Mouse (Mus musculus): ENCODE results near the gene Eif3c. TPM values are rescaled to one million over a fixed set of nuclear protein-coding genes. Genes with fewer than 3 reads are reported as not detected.

The Eif3c gene
- 108 and 149 TPM in 2 replicates for polyA plus RNA-seq (2012; rRNA removed)

- peak; percentile 97 for DNase-seq (ENCODE audit: low read depth)
- TF ChIP-seq CTCF (IDR thresholded peaks at IDR 0.05; ENCODE audit: borderline replicate concordance, extremely low read depth, insufficient read depth, insufficient read length) (no peak), POLR2A (IDR thresholded peaks at IDR 0.05; ENCODE audit: borderline replicate concordance, extremely low read depth, insufficient read depth, insufficient read length, poor library complexity, severe bottlenecking) (peak; percentile 26; the same call in 1 of the 2 replicates)
Observed at GRCm38 (mm10) chr7:126566094-126566765, at the start of gene Eif3c. Eif3c (minus strand) TSS chr7:126566411.

DNA sequence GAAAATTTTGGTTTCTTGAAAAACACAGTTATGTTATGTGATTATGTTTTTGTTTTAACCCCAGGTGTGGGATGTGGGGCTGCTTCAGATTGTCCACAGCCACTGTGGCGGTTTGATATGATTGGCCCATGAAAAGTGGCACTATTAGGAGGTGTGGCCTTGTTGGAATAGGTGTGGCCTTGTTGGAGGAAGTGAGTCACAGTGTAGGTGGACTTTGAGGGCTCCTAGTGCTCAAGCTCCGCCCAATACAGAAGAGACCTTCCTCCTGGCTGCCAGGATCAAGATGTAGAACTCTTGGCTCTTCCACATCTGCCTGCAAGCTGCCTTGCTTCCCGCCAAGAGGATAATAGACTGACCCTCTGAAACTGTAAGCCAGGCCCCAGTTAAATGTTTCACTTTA is 46.5 kb upstream of the Eif3c start:
- TF ChIP-seq POLR2A (IDR thresholded peaks at IDR 0.05; ENCODE audit: borderline replicate concordance, extremely low read depth, insufficient read depth, insufficient read length, poor library complexity, severe bottlenecking) (no peak), CTCF (IDR thresholded peaks at IDR 0.05; ENCODE audit: borderline replicate concordance, extremely low read depth, insufficient read depth, insufficient read length) (no peak)
- DNase-seq (ENCODE audit: low read depth) = no peak

DNA sequence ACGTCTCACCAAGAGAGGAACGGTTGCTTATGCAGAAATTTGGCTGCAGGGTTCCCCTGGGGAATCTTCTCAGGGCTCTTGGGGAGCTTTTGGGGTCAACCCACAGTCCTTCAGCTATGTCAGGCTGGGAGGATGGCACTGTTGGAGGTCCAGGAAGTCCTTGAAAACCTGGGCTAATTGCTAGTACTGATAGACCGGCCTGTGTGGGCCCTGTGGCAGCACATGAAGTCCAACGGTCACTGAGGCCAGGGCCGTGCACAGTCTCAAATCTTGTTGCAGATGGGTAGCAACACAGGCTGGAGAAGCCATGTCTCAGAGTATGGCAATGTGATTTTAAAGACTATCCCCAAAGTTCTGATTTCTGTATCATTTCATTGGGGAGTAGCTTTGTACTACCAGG is 41.6 kb upstream of the Eif3c start:
- TF ChIP-seq POLR2A (IDR thresholded peaks at IDR 0.05; ENCODE audit: borderline replicate concordance, extremely low read depth, insufficient read depth, insufficient read length, poor library complexity, severe bottlenecking) = no peak
- TF ChIP-seq CTCF (IDR thresholded peaks at IDR 0.05; ENCODE audit: borderline replicate concordance, extremely low read depth, insufficient read depth, insufficient read length) = no peak
- no peak for DNase-seq (ENCODE audit: low read depth)

- DNase-seq (ENCODE audit: low read depth) = no peak
- TF ChIP-seq POLR2A (IDR thresholded peaks at IDR 0.05; ENCODE audit: borderline replicate concordance, extremely low read depth, insufficient read depth, insufficient read length, poor library complexity, severe bottlenecking) (no peak), CTCF (IDR thresholded peaks at IDR 0.05; ENCODE audit: borderline replicate concordance, extremely low read depth, insufficient read depth, insufficient read length) (no peak)
Observed at GRCm38 (mm10) chr7:126607064-126607463, 40.9 kb upstream of the Eif3c start.

DNA sequence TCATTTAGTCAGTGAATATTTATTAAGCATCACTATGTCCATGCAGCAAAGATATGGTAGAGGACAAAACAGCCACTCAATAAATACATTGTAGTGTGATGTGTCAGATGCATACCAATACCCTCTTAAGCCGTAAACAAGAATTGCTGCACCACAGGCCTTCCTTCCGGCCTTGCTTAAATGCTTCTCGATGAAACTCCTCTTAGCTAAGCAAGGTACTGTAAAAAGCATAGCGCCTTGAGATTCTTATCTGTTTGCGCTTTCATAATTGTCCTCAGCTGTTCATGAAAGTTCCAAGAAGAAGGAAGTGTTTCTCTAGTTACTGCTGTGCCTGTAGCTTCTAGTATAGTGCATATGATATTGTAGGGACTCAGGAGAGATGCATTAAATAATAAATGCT is 40.4 kb upstream of the Eif3c start:
- TF ChIP-seq CTCF (IDR thresholded peaks at IDR 0.05; ENCODE audit: borderline replicate concordance, extremely low read depth, insufficient read depth, insufficient read length) = no peak
- no peak for TF ChIP-seq POLR2A (IDR thresholded peaks at IDR 0.05; ENCODE audit: borderline replicate concordance, extremely low read depth, insufficient read depth, insufficient read length, poor library complexity, severe bottlenecking)

GRCm38 (mm10) chr7:126602650-126603049 is 36.4 kb upstream of the Eif3c start:
- TF ChIP-seq CTCF (IDR thresholded peaks at IDR 0.05; ENCODE audit: borderline replicate concordance, extremely low read depth, insufficient read depth, insufficient read length) (no peak), POLR2A (IDR thresholded peaks at IDR 0.05; ENCODE audit: borderline replicate concordance, extremely low read depth, insufficient read depth, insufficient read length, poor library complexity, severe bottlenecking) (no peak)
- DNase-seq (ENCODE audit: low read depth) = no peak

More for the DNA sequence above, 40.4 kb upstream of the Eif3c start:
- DNase-seq (ENCODE audit: low read depth) = no peak

- DNase-seq (ENCODE audit: low read depth) = no peak
- TF ChIP-seq CTCF (IDR thresholded peaks at IDR 0.05; ENCODE audit: borderline replicate concordance, extremely low read depth, insufficient read depth, insufficient read length) (no peak), POLR2A (IDR thresholded peaks at IDR 0.05; ENCODE audit: borderline replicate concordance, extremely low read depth, insufficient read depth, insufficient read length, poor library complexity, severe bottlenecking) (no peak)
Observed at GRCm38 (mm10) chr7:126601896-126602295, 35.7 kb upstream of the Eif3c start.

DNA sequence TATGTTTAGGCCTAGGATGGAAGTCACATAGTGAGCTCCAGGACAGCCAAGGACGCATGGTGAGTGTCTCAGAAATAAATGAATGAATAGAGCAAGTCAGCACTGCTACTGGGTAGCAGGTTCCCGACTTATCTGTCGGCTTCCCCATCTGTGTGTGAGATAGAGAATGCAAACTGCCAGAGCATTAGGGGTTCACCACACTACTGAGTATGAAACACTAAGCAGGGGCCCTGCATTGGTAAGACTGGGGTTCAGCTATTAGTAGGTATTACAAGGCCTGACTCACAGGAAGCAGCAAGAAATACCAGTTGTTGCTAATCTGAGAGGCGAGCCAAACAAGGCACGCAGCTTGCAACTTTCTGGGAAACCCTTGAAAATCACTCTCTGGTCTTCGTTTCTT is 32.7 kb upstream of the Eif3c start:
- DNase-seq (ENCODE audit: low read depth) = no peak
- no peak for TF ChIP-seq POLR2A (IDR thresholded peaks at IDR 0.05; ENCODE audit: borderline replicate concordance, extremely low read depth, insufficient read depth, insufficient read length, poor library complexity, severe bottlenecking)
- no peak for TF ChIP-seq CTCF (IDR thresholded peaks at IDR 0.05; ENCODE audit: borderline replicate concordance, extremely low read depth, insufficient read depth, insufficient read length)

GRCm38 (mm10) chr7:126596414-126596813 is 30.2 kb upstream of the Eif3c start:
- no peak for DNase-seq (ENCODE audit: low read depth)
- TF ChIP-seq POLR2A (IDR thresholded peaks at IDR 0.05; ENCODE audit: borderline replicate concordance, extremely low read depth, insufficient read depth, insufficient read length, poor library complexity, severe bottlenecking) (no peak), CTCF (IDR thresholded peaks at IDR 0.05; ENCODE audit: borderline replicate concordance, extremely low read depth, insufficient read depth, insufficient read length) (no peak)

DNA sequence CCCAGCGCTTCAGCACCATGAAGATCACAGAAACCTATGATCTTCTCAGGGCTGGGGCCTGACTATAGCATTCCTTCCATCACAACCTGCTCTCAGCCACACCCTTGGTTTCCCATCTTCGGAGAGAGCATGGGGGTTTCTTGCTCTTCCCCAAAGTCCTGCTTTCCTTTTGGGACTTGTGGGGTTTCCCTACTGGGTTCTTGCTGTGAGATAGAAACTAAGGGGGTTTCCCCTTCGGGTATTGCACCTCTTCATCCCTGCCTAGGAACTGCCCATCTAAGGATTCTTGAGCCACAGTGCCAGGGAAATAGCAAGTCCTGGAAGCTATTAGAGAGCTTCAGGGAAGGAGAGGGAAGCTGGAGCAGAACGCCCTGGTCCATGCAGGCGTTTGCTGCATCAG is 29.7 kb upstream of the Eif3c start:
- DNase-seq (ENCODE audit: low read depth) = no peak

GRCm38 (mm10) chr7:126594862-126595561 is 28.8 kb upstream of the Eif3c start, which contains the start of gene Il27:
Il27 (minus strand) TSS chr7:126594941.
- TF ChIP-seq POLR2A (IDR thresholded peaks at IDR 0.05; ENCODE audit: borderline replicate concordance, extremely low read depth, insufficient read depth, insufficient read length, poor library complexity, severe bottlenecking) = no peak
- TF ChIP-seq CTCF (IDR thresholded peaks at IDR 0.05; ENCODE audit: borderline replicate concordance, extremely low read depth, insufficient read depth, insufficient read length) = no peak
- no peak for DNase-seq (ENCODE audit: low read depth)

More for the DNA sequence above, 29.7 kb upstream of the Eif3c start:
- no peak for TF ChIP-seq POLR2A (IDR thresholded peaks at IDR 0.05; ENCODE audit: borderline replicate concordance, extremely low read depth, insufficient read depth, insufficient read length, poor library complexity, severe bottlenecking)
- no peak for TF ChIP-seq CTCF (IDR thresholded peaks at IDR 0.05; ENCODE audit: borderline replicate concordance, extremely low read depth, insufficient read depth, insufficient read length)
